Mouse (Mus musculus): Measurements from ENCODE around the gene Erich3.

- TF ChIP-seq CTCF (IDR thresholded peaks at IDR 0.05 in 2 of 3, conservative IDR thresholded peaks at IDR 0.05 in 1 of 3; ENCODE audit: control insufficient read depth in 1 of 3, insufficient read depth in 1 of 3, low read depth in 2 of 3, low read length in 3 of 3, poor library complexity in 1 of 3, severe bottlenecking in 1 of 3) (no peak), POLR2AphosphoS2 (IDR thresholded peaks at IDR 0.05; ENCODE audit: low read length) (no peak), BHLHE40 (IDR thresholded peaks at IDR 0.05; ENCODE audit: borderline replicate concordance, low read depth, low read length) (no peak), POLR2AphosphoS5 (IDR thresholded peaks at IDR 0.05; ENCODE audit: borderline replicate concordance, low read depth, low read length) (no peak), CHD1 (IDR thresholded peaks at IDR 0.05; ENCODE audit: low read depth, low read length) (no peak), EP300 (IDR thresholded peaks at IDR 0.05; ENCODE audit: low read depth in 1 of 2, low read length in 2 of 2) (no peak), RAD21 (IDR thresholded peaks at IDR 0.05; ENCODE audit: low read depth, low read length) (no peak), POLR2A (IDR thresholded peaks at IDR 0.05; ENCODE audit: control insufficient read depth in 1 of 2, insufficient read depth in 1 of 2, low read depth in 1 of 2, low read length in 2 of 2, poor library complexity in 1 of 2) (no peak), MAFK (IDR thresholded peaks at IDR 0.05; ENCODE audit: borderline replicate concordance, low read depth, low read length) (no peak), HCFC1 (IDR thresholded peaks at IDR 0.05; ENCODE audit: low read depth, low read length) (no peak)
Observed at GRCm38 (mm10) chr3:154741496-154741895, 77.8 kb downstream of the Erich3 start.

Measured in MEL (cell line).